Mouse (Mus musculus) heart, postnatal 10 days (tissue): ENCODE measurements around the gene Vmn1r78. TPM values are rescaled to one million over a fixed set of nuclear protein-coding genes. Genes with fewer than 3 reads are reported as not detected.
"Not testable (repeated sequence)": the region's sequence is repeated elsewhere in the genome, so short reads cannot be mapped to it uniquely, and the experiment has no call there.

ENCODE experiments used
- DNase-seq, 2 experiments: peaks; one replicate each; pipeline ENCODE4 v3.0.0; 2021
- intact Hi-C: fragments of 180-260 bp; cut with DNase I; formaldehyde crosslinking; loops from one replicate; pipeline ENCODE4 v1.15.1; 2025
- total RNA-seq, 2 experiments: library from RNA; stranded (reverse); gene quantifications; 2 replicates each; pipeline ENCODE4 v1.2.3; 2021

Gene Vmn1r78
- not detected for total RNA-seq

- DNase-seq: no peak
- intact Hi-C loops: no loop called here
These were observed at the start of gene Vmn1r78 for GRCm38 (mm10) chr7:12149957-12150356. Vmn1r78 (plus strand) TSS chr7:12150257.

- DNase-seq, intact Hi-C loops: not testable (repeated sequence)
These were observed 6.4 kb downstream of the Vmn1r78 start for GRCm38 (mm10) chr7:12156463-12156862.

GRCm38 (mm10) chr7:12170979-12171378, 20.9 kb downstream of the Vmn1r78 start, which contains the start of gene Vmn1r79:
Vmn1r79 (plus strand) TSS chr7:12171279.
- intact Hi-C loops, DNase-seq: not testable (repeated sequence)

GRCm38 (mm10) chr7:12172926-12173325, 22.9 kb downstream of the Vmn1r78 start:
- DNase-seq, intact Hi-C loops: not testable (repeated sequence)

GRCm38 (mm10) chr7:12188986-12189385, 38.9 kb downstream of the Vmn1r78 start, which contains the start of gene Vmn1r80:
Vmn1r80 (plus strand) TSS chr7:12189286.
- intact Hi-C loops: no loop called here
- DNase-seq: no peak

GRCm38 (mm10) chr7:12204141-12204540, 54.1 kb downstream of the Vmn1r78 start:
- intact Hi-C loops: no loop called here
- no peak for DNase-seq

Other genes starting within 250 kb of the Vmn1r78 start
- gene Vmn1r76, start 212.0 kb upstream of the Vmn1r78 start, total RNA-seq: not detected
- gene Vmn1r77, start 113.5 kb upstream of the Vmn1r78 start, total RNA-seq: not detected
- not detected for gene Vmn1r79, start 21.0 kb downstream of the Vmn1r78 start, total RNA-seq
- not detected for gene Vmn1r80, start 39.0 kb downstream of the Vmn1r78 start, total RNA-seq
- not detected for gene Vmn1r81, start 118.0 kb downstream of the Vmn1r78 start, total RNA-seq
- gene Vmn1r82, start 150.2 kb downstream of the Vmn1r78 start, total RNA-seq: not detected
- not detected for gene Vmn1r83, start 179.2 kb downstream of the Vmn1r78 start, total RNA-seq
- gene Vmn1r84, start 219.0 kb downstream of the Vmn1r78 start, total RNA-seq: not detected